ENCODE assay signal across 18 mouse cellular contexts in genomic region chr8:10802003-10802402, GRCm38 (mm10).
DNase-seq lines count a peak whose midpoint lies in the region; ATAC-seq and TF ChIP-seq lines count a peak whose summit lies in the region.
"Had no signal": no experiment of that assay in that cellular context is flagged by ENCODE, and none has a peak within 500 bp of the region (broad histone marks: within the 10 kb centered on the region; RNA-seq: fewer than 3 reads in every experiment).

No protein-coding gene starts in this region.

- no peak overlapping the region for H3K4me2 ChIP-seq in heart, embryonic 13.5 days
- no peak overlapping the region for H3K4me2 ChIP-seq in lung, embryonic 14.5 days
- H3K4me2 ChIP-seq in lung, postnatal 0 days (replicated peaks; ENCODE audit: low read depth, low read length): no peak overlapping the region
- no peak overlapping the region for H3K4me2 ChIP-seq in forebrain, embryonic 16.5 days (ENCODE audit: low read length)

- TF ChIP-seq EP300 in heart, adult 2 months (IDR thresholded peaks at IDR 0.05; ENCODE audit: insufficient read depth, low read depth, low read length): no peak
- TF ChIP-seq EP300 in lung, postnatal 0 days (IDR thresholded peaks at IDR 0.05): no peak

- no peak overlapping the region for H3K4me3 ChIP-seq in heart, embryonic 13.5 days
- no peak overlapping the region for H3K4me3 ChIP-seq in heart, adult 2 months
- no peak overlapping the region for H3K4me3 ChIP-seq in lung, embryonic 14.5 days (ENCODE audit: low read depth, low read length)
- H3K4me3 ChIP-seq in lung, adult 2 months (replicated peaks; ENCODE audit: extremely low read depth, low read depth, low read length): no peak overlapping the region
- H3K4me3 ChIP-seq in lung, postnatal 0 days (ENCODE audit: low read depth, low read length): no peak overlapping the region
- H3K4me3 ChIP-seq in forebrain, embryonic 16.5 days (replicated peaks; ENCODE audit: low read length): no peak overlapping the region
- H3K4me3 ChIP-seq: embryonic facial prominence, embryonic 10.5 days; erythroblast, embryonic 14.5 days; layer of hippocampus, adult 2 months; myocyte had no signal

- 0 out of 2 replicates have a peak, but pooled peaks have one; percentile 46 for ATAC-seq in heart, embryonic 13.5 days (ENCODE audit: extremely low read depth, insufficient number of reproducible peaks, low FRiP score, low TSS enrichment)
- ATAC-seq in lung, embryonic 14.5 days (ENCODE audit: insufficient read depth): peak; percentile 60
- peak; percentile 75 for ATAC-seq in lung, postnatal 0 days
- no peak for ATAC-seq in forebrain, embryonic 16.5 days
- ATAC-seq: CD4-positive, CD25-positive, alpha-beta regulatory T cell, adult 4 months; inflammation-experienced regulatory T-cells, adult 6 months; liver, postnatal 0 days had no signal

- no peak for DNase-seq in heart, adult 2 months
- DNase-seq in lung, embryonic 14.5 days: peak; percentile 51
- DNase-seq in lung, adult 2 months: no peak
- peak; percentile 41 for DNase-seq in lung, postnatal 0 days (ENCODE audit: low spot score)
- DNase-seq in testis, postnatal 14 days (ENCODE audit: low spot score): peak; percentile 52
- DNase-seq: cerebellum, postnatal 25 days; gastrocnemius, postnatal 25 days; liver, postnatal 0 days; retina, postnatal 1 day; thymus, postnatal 14 days had no signal

- H3K9ac ChIP-seq in heart, embryonic 13.5 days: no peak overlapping the region
- H3K9ac ChIP-seq in heart, adult 2 months (ENCODE audit: low read depth, low read length): no peak overlapping the region
- H3K9ac ChIP-seq in lung, embryonic 14.5 days: no peak overlapping the region
- H3K9ac ChIP-seq in lung, postnatal 0 days (replicated peaks; ENCODE audit: low read depth): no peak overlapping the region
- no peak overlapping the region for H3K9ac ChIP-seq in forebrain, embryonic 16.5 days (replicated peaks; ENCODE audit: low read depth, low read length)
- H3K9ac ChIP-seq: liver, postnatal 0 days had no signal

- no peaks in the 10 kb centered on the region for H3K79me2 ChIP-seq in heart, adult 2 months (replicated peaks; ENCODE audit: control insufficient read depth, insufficient read depth, low read length)

- intact Hi-C loops in heart, adult 2 months (cut with DNase I): no loop called here

- no peaks in the 10 kb centered on the region for H3K36me3 ChIP-seq in heart, embryonic 13.5 days
- H3K36me3 ChIP-seq in heart, adult 2 months (ENCODE audit: control insufficient read depth, insufficient read depth, low read length): no peaks in the 10 kb centered on the region
- H3K36me3 ChIP-seq in lung, embryonic 14.5 days (ENCODE audit: insufficient read depth): no peaks in the 10 kb centered on the region
- no peaks in the 10 kb centered on the region for H3K36me3 ChIP-seq in lung, postnatal 0 days (ENCODE audit: insufficient read depth, low read length)
- no peaks in the 10 kb centered on the region for H3K36me3 ChIP-seq in forebrain, embryonic 16.5 days (ENCODE audit: control insufficient read depth, insufficient read depth)
- H3K36me3 ChIP-seq: embryonic facial prominence, embryonic 10.5 days had no signal

- no peak for TF ChIP-seq POLR2A in heart, adult 2 months (IDR thresholded peaks at IDR 0.05; ENCODE audit: insufficient read depth, low read depth, low read length)
- TF ChIP-seq POLR2A in lung, adult 2 months (IDR thresholded peaks at IDR 0.05; ENCODE audit: borderline replicate concordance, extremely low read depth, low read depth, low read length): no peak

- H3K27me3 ChIP-seq in heart, embryonic 13.5 days (replicated peaks): peaks cover 6% of the 10 kb centered on the region; the same call in 1 of the 2 replicates
- no peaks in the 10 kb centered on the region for H3K27me3 ChIP-seq in heart, adult 2 months (ENCODE audit: control insufficient read depth, insufficient read depth, low read length)
- no peaks in the 10 kb centered on the region for H3K27me3 ChIP-seq in lung, embryonic 14.5 days (ENCODE audit: insufficient read depth, low read length)
- H3K27me3 ChIP-seq in lung, postnatal 0 days (replicated peaks; ENCODE audit: insufficient read depth, low read length): no peaks in the 10 kb centered on the region
- H3K27me3 ChIP-seq in forebrain, embryonic 16.5 days (replicated peaks; ENCODE audit: control insufficient read depth, insufficient read depth, low read length): 0 out of 2 replicates have a peak, but pooled peaks cover 3% of the 10 kb centered on the region

- H3K27ac ChIP-seq in heart, embryonic 13.5 days (replicated peaks): peak overlapping the region; percentile 12; the same call in 1 of the 2 replicates
- H3K27ac ChIP-seq in heart, adult 2 months: no peak overlapping the region
- H3K27ac ChIP-seq in lung, embryonic 14.5 days (ENCODE audit: low read depth): 0 out of 2 replicates have a peak overlapping the region, but pooled peaks have one; percentile 13
- no peak overlapping the region for H3K27ac ChIP-seq in lung, postnatal 0 days (ENCODE audit: low read length)
- H3K27ac ChIP-seq in forebrain, embryonic 16.5 days (ENCODE audit: low read length): no peak overlapping the region
- H3K27ac ChIP-seq: layer of hippocampus, adult 2 months had no signal

- H3K9me3 ChIP-seq in heart, embryonic 13.5 days: no peaks in the 10 kb centered on the region
- no peaks in the 10 kb centered on the region for H3K9me3 ChIP-seq in lung, embryonic 14.5 days (ENCODE audit: low read depth, low read length)
- H3K9me3 ChIP-seq in lung, postnatal 0 days (ENCODE audit: low read length): no peaks in the 10 kb centered on the region
- no peaks in the 10 kb centered on the region for H3K9me3 ChIP-seq in forebrain, embryonic 16.5 days (ENCODE audit: control insufficient read depth, low read length)
- H3K9me3 ChIP-seq: embryonic facial prominence, embryonic 10.5 days had no signal

- peaks cover 31% of the 10 kb centered on the region for H3K4me1 ChIP-seq in heart, embryonic 13.5 days
- H3K4me1 ChIP-seq in heart, adult 2 months (ENCODE audit: control insufficient read depth, insufficient read depth, low read length): 0 out of 2 replicates have a peak, but pooled peaks cover 1% of the 10 kb centered on the region
- H3K4me1 ChIP-seq in lung, embryonic 14.5 days (ENCODE audit: insufficient read depth): peaks cover 14% of the 10 kb centered on the region
- peaks cover 2% of the 10 kb centered on the region; the same call in 1 of the 2 replicates for H3K4me1 ChIP-seq in lung, adult 2 months (ENCODE audit: control insufficient read depth, insufficient read depth, low read length)
- no peaks in the 10 kb centered on the region for H3K4me1 ChIP-seq in lung, postnatal 0 days (ENCODE audit: insufficient read depth, low read depth, low read length)
- H3K4me1 ChIP-seq in forebrain, embryonic 16.5 days (replicated peaks; ENCODE audit: control insufficient read depth, insufficient read depth, low read length): peaks cover 8% of the 10 kb centered on the region

- TF ChIP-seq CTCF in heart, adult 2 months (IDR thresholded peaks at IDR 0.05): no peak
- no peak for TF ChIP-seq CTCF in lung, embryonic 14.5 days (IDR thresholded peaks at IDR 0.05; ENCODE audit: low read depth)
- TF ChIP-seq CTCF in lung, adult 2 months (IDR thresholded peaks at IDR 0.05; ENCODE audit: insufficient read depth, low read length): no peak
- no peak for TF ChIP-seq CTCF in lung, postnatal 0 days (IDR thresholded peaks at IDR 0.05)

Comparison
In these comparisons a context has a peak if more than half of its experiments do, and no peak if none do; other contexts are left out.
1. H3K27ac ChIP-seq: peak in heart, embryonic 13.5 days (single experiment) and lung, embryonic 14.5 days (single experiment); none in heart, adult 2 months (single experiment), lung, postnatal 0 days (single experiment) and forebrain, embryonic 16.5 days (single experiment).
2. DNase-seq: peak in lung, embryonic 14.5 days (single experiment), lung, postnatal 0 days (single experiment) and testis, postnatal 14 days (single experiment); none in heart, adult 2 months (0 of 2) and lung, adult 2 months (single experiment).